Mouse (Mus musculus): Measurements from ENCODE around the gene Maml3. TPM values are rescaled to one million over a fixed set of nuclear protein-coding genes. Genes with fewer than 3 reads are reported as not detected.
A peak's percentile ranks its signal among the peaks of the same experiment; 100 is the strongest.

Maml3 gene
- total RNA-seq, 2 experiments from 2014 or later = 2.5 to 4.4 TPM

GRCm38 (mm10) chr3:51888662-51889433, 216.0 kb downstream of the Maml3 start:
- DNase-seq (ENCODE audit: low spot score) = no peak
- intact Hi-C loops (cut with DNase I) = loop anchor here (5.0 kb wide), 1 partner anchor 187 kb away; no protein-coding TSS in a partner anchor

GRCm38 (mm10) chr3:51888295-51888661, 216.6 kb downstream of the Maml3 start:
- DNase-seq (ENCODE audit: low spot score) = no peak
- intact Hi-C loops (cut with DNase I) = loop anchor here (5.0 kb wide), 1 partner anchor 186 kb away; no protein-coding TSS in a partner anchor

- no peak for DNase-seq (ENCODE audit: low spot score)
- intact Hi-C loops (cut with DNase I) = loop anchor here (5.0 kb wide), 1 partner anchor 184 kb away; no protein-coding TSS in a partner anchor
Observed at GRCm38 (mm10) chr3:51885920-51886319, 219.0 kb downstream of the Maml3 start.

- DNase-seq (ENCODE audit: low spot score) = no peak
- intact Hi-C loops (cut with DNase I) = loop anchor here (5.0 kb wide), 1 partner anchor 183 kb away; no protein-coding TSS in a partner anchor
Observed at GRCm38 (mm10) chr3:51885487-51885886, 219.4 kb downstream of the Maml3 start.

- peak; percentile 28 for DNase-seq (ENCODE audit: low spot score)
- intact Hi-C loops (cut with DNase I) = no loop called here
Observed at GRCm38 (mm10) chr3:51881981-51882380, 222.9 kb downstream of the Maml3 start.

GRCm38 (mm10) chr3:51881393-51881792, 223.5 kb downstream of the Maml3 start:
- intact Hi-C loops (cut with DNase I) = no loop called here
- DNase-seq (ENCODE audit: low spot score) = no peak

GRCm38 (mm10) chr3:51880506-51881036, 224.3 kb downstream of the Maml3 start:
- intact Hi-C loops (cut with DNase I) = no loop called here
- DNase-seq (ENCODE audit: low spot score) = no peak

GRCm38 (mm10) chr3:51879211-51879610, 225.7 kb downstream of the Maml3 start:
- intact Hi-C loops (cut with DNase I) = no loop called here
- DNase-seq (ENCODE audit: low spot score) = no peak

GRCm38 (mm10) chr3:51878577-51878976, 226.3 kb downstream of the Maml3 start:
- DNase-seq (ENCODE audit: low spot score) = no peak
- intact Hi-C loops (cut with DNase I) = no loop called here

- intact Hi-C loops (cut with DNase I) = no loop called here
- no peak for DNase-seq (ENCODE audit: low spot score)
Observed at GRCm38 (mm10) chr3:51876729-51877128, 228.1 kb downstream of the Maml3 start.

- DNase-seq (ENCODE audit: low spot score) = no peak
- intact Hi-C loops (cut with DNase I) = no loop called here
Observed at GRCm38 (mm10) chr3:51875629-51876028, 229.2 kb downstream of the Maml3 start.

- intact Hi-C loops (cut with DNase I) = no loop called here
Observed at GRCm38 (mm10) chr3:51874252-51874651, 230.6 kb downstream of the Maml3 start.

GRCm38 (mm10) chr3:51872771-51873170, 232.1 kb downstream of the Maml3 start:
- DNase-seq (ENCODE audit: low spot score) = no peak
- intact Hi-C loops (cut with DNase I) = no loop called here

More at GRCm38 (mm10) chr3:51874252-51874651, 230.6 kb downstream of the Maml3 start:
- no peak for DNase-seq (ENCODE audit: low spot score)

GRCm38 (mm10) chr3:51871346-51871745, 233.5 kb downstream of the Maml3 start:
- no peak for DNase-seq (ENCODE audit: low spot score)
- intact Hi-C loops (cut with DNase I) = no loop called here

GRCm38 (mm10) chr3:51869980-51870379, 234.9 kb downstream of the Maml3 start:
- intact Hi-C loops (cut with DNase I) = no loop called here
- DNase-seq (ENCODE audit: low spot score) = no peak

GRCm38 (mm10) chr3:51868857-51869256, 236.0 kb downstream of the Maml3 start:
- intact Hi-C loops (cut with DNase I) = no loop called here
- no peak for DNase-seq (ENCODE audit: low spot score)

GRCm38 (mm10) chr3:51866446-51866845, 238.4 kb downstream of the Maml3 start:
- no peak for DNase-seq (ENCODE audit: low spot score)
- intact Hi-C loops (cut with DNase I) = no loop called here

GRCm38 (mm10) chr3:51861631-51862030, 243.2 kb downstream of the Maml3 start:
- no peak for DNase-seq (ENCODE audit: low spot score)
- intact Hi-C loops (cut with DNase I) = no loop called here

- intact Hi-C loops (cut with DNase I) = no loop called here
- no peak for DNase-seq (ENCODE audit: low spot score)
Observed at GRCm38 (mm10) chr3:51860458-51860857, 244.4 kb downstream of the Maml3 start.

GRCm38 (mm10) chr3:51859208-51859607, 245.7 kb downstream of the Maml3 start:
- DNase-seq (ENCODE audit: low spot score) = no peak
- intact Hi-C loops (cut with DNase I) = no loop called here

- DNase-seq (ENCODE audit: low spot score) = no peak
- intact Hi-C loops (cut with DNase I) = no loop called here
Observed at GRCm38 (mm10) chr3:51854152-51854551, 250.7 kb downstream of the Maml3 start.
